Mouse (Mus musculus): ENCODE measurements around the gene Gm10378. TPM values are rescaled to one million over a fixed set of nuclear protein-coding genes. Genes with fewer than 3 reads are reported as not detected.
"Not testable (repeated sequence)": the region's sequence is repeated elsewhere in the genome, so short reads cannot be mapped to it uniquely, and the experiment has no call there.

Gm10378 gene
- total RNA-seq (2021) = not detected
- long read RNA-seq = 0 reads

DNA sequence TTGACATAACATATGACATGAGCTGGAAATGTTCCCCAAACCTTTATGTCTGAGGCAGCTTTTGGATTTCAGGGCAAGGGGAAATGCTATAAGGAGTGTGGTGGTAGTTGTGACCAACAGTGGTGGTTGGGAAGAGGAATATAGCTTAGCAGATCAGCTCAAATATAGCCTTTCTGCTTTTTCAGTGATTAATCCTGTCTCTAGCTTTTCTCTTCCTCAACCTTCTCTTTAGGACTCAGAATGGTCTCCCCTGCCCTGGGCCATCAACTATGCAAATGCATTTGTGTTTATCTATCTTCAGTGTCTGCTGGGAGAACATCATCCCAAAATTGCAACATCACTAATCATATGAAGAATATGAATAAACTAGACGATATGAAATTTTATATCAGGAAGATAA, at the start of gene Gm10378:
TSS of gene Gm10378 (plus strand) at position 301 of the 400 bp plus-strand sequence.
- DNase-seq (ENCODE audit: low spot score in 2 of 2) = not testable (repeated sequence)

DNA sequence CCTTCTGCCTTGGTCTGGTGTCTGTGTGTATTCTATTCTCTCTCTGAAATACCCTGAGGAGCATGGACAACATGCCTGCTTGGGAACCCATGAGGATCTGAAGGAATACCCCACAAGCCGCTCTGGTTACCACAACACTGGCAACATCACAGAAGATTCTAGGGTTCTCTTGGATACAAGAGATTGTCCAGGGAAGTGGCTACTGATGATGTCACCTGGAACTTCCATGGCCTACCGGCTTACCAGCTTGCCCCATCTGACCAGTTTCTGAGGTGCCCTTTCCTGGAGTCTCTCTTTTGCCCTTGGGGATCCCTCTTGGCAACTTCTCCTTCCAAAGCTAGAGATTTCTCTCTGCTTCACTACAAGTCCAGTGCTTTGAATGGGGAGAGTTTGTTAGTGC, 13.9 kb upstream of the Gm10378 start, which contains the start of gene Gm3633:
TSS of gene Gm3633 (minus strand) at position 101 of the 400 bp plus-strand sequence.
- not testable (repeated sequence) for DNase-seq (ENCODE audit: low spot score in 2 of 2)

Small RNA genes within 50 kb of the gene (microRNA-seq; reads per million reads assigned to microRNA genes)
- 0 reads per million in 2 experiments for gene Gm23620
- gene Gm25228 = 0 reads per million in 2 experiments

Other genes with a start within 250 kb of the Gm10378 start
- gene Gm8005, start 216.3 kb upstream of the Gm10378 start, total RNA-seq (2021) = not detected
- gene Gm8011, start 192.1 kb upstream of the Gm10378 start, total RNA-seq (2021) = not detected
- gene Gm8020, start 153.6 kb upstream of the Gm10378 start, total RNA-seq (2021) = not detected
- gene Gm8024, start 131.7 kb upstream of the Gm10378 start, total RNA-seq (2021) = not detected
- gene Gm17124, start 56.1 kb upstream of the Gm10378 start, total RNA-seq (2021) = not detected
- not detected for gene Gm3633, start 14.0 kb upstream of the Gm10378 start, total RNA-seq (2021)
- gene Gm3015, start 112.9 kb downstream of the Gm10378 start, total RNA-seq (2021) = not detected
- gene Gm10377, start 142.0 kb downstream of the Gm10378 start, total RNA-seq (2021) = not detected
- not detected for gene Gm21977, start 197.5 kb downstream of the Gm10378 start, total RNA-seq (2021)

Measured in layer of hippocampus, postnatal 10 days (tissue).